Mouse (Mus musculus) Patski (cell line): ENCODE measurements around the gene Cmss1. TPM values are rescaled to one million over a fixed set of nuclear protein-coding genes. Genes with fewer than 3 reads are reported as not detected.

Experiments
- ATAC-seq: fragments of 100-300 bp; one replicate; pipeline ENCODE4 v1.8.0; 2021
- CTCF ChIA-PET: fragments of 350-600 bp; sonication (Branson Sonifier 250); formaldehyde crosslinking; loops from one replicate; lab custom pipeline; 2022; ENCODE audit warnings: inconsistent platforms; lab: Charles Lee
- POLR2A ChIA-PET: fragments of 350-600 bp; sonication (Branson Sonifier 250); formaldehyde crosslinking; loops from one replicate; lab custom pipeline; 2022; ENCODE audit warnings: antibody characterized with exemption, inconsistent platforms; lab: Charles Lee
- DNase-seq: peaks from one replicate; pipeline ENCODE4 v3.0.0-alpha.2; 2011; ENCODE audit warnings: low read depth, low spot score
- H3K27me3 ChIP-seq: fragments of 371-371 bp; one replicate; pipeline ENCODE4 v1.5.1; 2021
- CTCF ChIP-seq: fragments of 100-300 bp; IDR thresholded peaks from one replicate; pipeline ENCODE4 v1.5.1; 2021
- in situ Hi-C: fragments of 300-500 bp; cut with MboI; formaldehyde crosslinking; loops from 3 replicates; pipeline ENCODE4 v1.11.1; 2018; ENCODE audit warnings: low pct_unique_long_range_greater_than_20kb, mixed read lengths
- polyA plus RNA-seq: library from polyadenylated mRNA; unstranded; gene quantifications from one replicate; pipeline ENCODE4 v1.2.3, GENCODE M21; 2021

Cmss1 gene
- polyA plus RNA-seq, 1 experiment from 2014 or later, result 13.8 TPM

GRCm38 (mm10) chr16:57486266-57486665 lies 120.4 kb downstream of the Cmss1 start:
- DNase-seq (no peak), ATAC-seq (no peak)
- CTCF ChIA-PET, result interaction anchor here (1.2 to 1.9 kb wide), 2 partner anchors 9 to 13 kb away, joined by 4 to 5 read pairs; no protein-coding TSS in a partner anchor

GRCm38 (mm10) chr16:57485265-57485664 lies 121.4 kb downstream of the Cmss1 start:
- CTCF ChIA-PET, result interaction anchor here (1.2 kb wide), 1 partner anchor 12 kb away, joined by 4 read pairs; no protein-coding TSS in a partner anchor
- no peak for ATAC-seq

More at GRCm38 (mm10) chr16:57486266-57486665, 120.4 kb downstream of the Cmss1 start:
- in situ Hi-C loops, result no loop called here
- H3K27me3 ChIP-seq, result no peaks in the 10 kb centered on the region
- POLR2A ChIA-PET, result no interaction called here
- TF ChIP-seq CTCF, result no peak

DNA sequence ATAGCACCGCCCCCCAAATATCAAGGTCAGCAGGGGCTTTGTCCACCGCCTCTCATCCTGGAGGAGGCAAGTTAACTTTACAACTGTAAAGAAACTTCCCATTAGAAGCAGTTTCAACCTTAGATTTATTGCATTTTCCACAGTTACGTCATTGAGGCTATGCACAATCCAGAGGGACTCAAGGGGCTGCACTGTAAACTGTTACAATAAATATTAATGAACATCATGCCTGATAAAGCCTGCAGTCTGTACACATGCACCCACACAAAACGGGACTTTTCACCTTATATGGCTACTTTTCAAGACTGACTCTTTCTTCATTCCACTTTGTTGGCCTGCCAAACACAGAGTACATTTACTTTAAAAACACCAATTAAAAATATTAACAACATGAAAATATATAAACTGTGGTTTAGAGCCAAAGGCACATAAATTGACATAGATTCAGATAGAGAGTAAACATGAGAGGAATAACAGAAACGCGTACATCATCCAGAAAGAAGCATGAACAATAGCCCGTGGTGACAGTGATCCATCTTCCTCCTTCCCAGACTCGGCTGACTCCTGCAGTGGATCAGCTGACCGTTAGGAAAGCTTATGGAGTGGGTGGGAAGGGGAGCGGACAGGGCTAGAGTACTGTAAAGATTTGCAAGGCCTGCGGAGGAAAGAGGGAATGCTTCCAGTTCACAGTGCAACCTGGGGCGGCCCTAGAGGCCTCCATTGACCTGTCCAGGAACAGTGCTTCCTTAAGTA lies 122.4 kb downstream of the Cmss1 start:
- in situ Hi-C loops, result no loop called here
- POLR2A ChIA-PET, result no interaction called here
- ATAC-seq (no peak), DNase-seq (no peak)
- CTCF ChIA-PET, result no interaction called here
- H3K27me3 ChIP-seq, result no peaks in the 10 kb centered on the region
- TF ChIP-seq CTCF, result no peak

More at GRCm38 (mm10) chr16:57485265-57485664, 121.4 kb downstream of the Cmss1 start:
- DNase-seq, result no peak
- POLR2A ChIA-PET, result no interaction called here
- no peak for TF ChIP-seq CTCF
- H3K27me3 ChIP-seq, result no peaks in the 10 kb centered on the region
- in situ Hi-C loops, result no loop called here

DNA sequence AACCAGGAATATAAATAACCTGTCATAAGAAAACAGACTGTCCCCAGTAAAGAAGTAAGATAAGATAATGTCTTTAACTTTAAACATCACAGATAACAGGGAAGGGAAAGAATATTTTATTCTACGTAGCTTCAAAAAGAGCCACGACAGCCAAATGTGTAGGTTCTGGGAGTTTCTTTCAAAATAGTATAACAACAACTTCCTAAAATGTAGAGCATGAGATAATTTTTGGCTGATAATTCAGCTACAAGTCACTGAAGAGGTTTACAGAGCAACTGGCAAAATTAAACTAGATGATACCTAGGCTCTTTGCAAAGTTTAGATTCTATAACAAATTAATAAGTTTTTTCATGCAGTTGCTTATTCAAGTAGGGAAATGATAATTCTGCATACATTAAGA lies 123.2 kb downstream of the Cmss1 start:
- ATAC-seq, result no peak
- in situ Hi-C loops, result no loop called here
- H3K27me3 ChIP-seq, result no peaks in the 10 kb centered on the region
- CTCF ChIA-PET, result no interaction called here
- no peak for DNase-seq
- POLR2A ChIA-PET, result no interaction called here
- TF ChIP-seq CTCF, result no peak

DNA sequence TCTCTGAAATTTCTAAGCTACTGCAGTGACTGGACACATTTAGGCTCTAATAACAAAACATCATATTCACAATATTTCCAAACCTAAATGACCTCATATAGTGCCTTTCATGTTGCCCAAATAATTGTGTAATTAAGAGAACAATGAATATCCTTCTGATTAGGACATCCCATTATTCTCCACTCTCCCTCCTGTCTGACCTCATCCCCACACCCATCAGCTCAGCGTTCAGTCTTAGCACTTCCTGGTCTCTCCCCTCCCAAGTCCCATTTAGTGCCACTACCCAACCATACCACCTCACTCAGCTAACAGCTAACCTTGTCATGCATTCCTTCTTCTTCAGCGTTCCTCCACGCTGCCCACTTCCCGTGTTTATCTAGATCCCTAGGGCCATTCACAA lies 123.8 kb downstream of the Cmss1 start:
- no peak for DNase-seq
- CTCF ChIA-PET, result no interaction called here
- no peak for ATAC-seq
- H3K27me3 ChIP-seq, result no peaks in the 10 kb centered on the region
- TF ChIP-seq CTCF, result no peak
- POLR2A ChIA-PET, result no interaction called here
- in situ Hi-C loops, result no loop called here

DNA sequence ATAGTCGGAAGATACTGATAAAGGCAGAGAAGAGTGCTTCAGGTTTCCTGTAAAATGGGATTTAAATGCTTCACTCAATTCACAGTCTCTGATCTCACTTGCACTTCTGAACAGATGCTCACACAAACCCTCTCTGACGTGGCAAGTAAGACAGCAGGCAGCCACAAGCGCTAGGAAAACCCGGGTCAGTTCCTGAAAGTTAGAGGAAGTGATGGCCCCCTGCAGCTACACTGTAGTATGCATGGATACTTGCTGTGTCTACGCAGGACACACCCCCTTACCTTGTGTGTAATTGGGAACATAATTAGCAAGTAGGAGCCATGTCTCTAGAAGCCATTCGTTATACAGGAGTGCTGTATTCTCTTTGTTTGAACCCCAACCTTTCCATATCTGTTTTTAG lies 124.4 kb downstream of the Cmss1 start:
- POLR2A ChIA-PET, result no interaction called here
- in situ Hi-C loops, result no loop called here

GRCm38 (mm10) chr16:57479776-57480175 lies 126.9 kb downstream of the Cmss1 start:
- ChIA-PET CTCF (interaction anchor here (2.0 kb wide), 1 partner anchor 8 kb away, joined by 7 read pairs; no protein-coding TSS in a partner anchor), POLR2A (no interaction called here)
- in situ Hi-C loops, result no loop called here
- DNase-seq (no peak), ATAC-seq (no peak)
- no peaks in the 10 kb centered on the region for H3K27me3 ChIP-seq
- TF ChIP-seq CTCF, result no peak

More for the DNA sequence above, 124.4 kb downstream of the Cmss1 start:
- DNase-seq (no peak), ATAC-seq (no peak)
- CTCF ChIA-PET, result interaction anchor here (0.9 to 1.6 kb wide), 3 partner anchors 9 to 45 kb away, joined by 3 to 4 read pairs (median 3); no protein-coding TSS in a partner anchor
- no peak for TF ChIP-seq CTCF
- H3K27me3 ChIP-seq, result no peaks in the 10 kb centered on the region

GRCm38 (mm10) chr16:57478451-57478850 lies 128.2 kb downstream of the Cmss1 start:
- H3K27me3 ChIP-seq, result no peaks in the 10 kb centered on the region
- no peak for TF ChIP-seq CTCF
- in situ Hi-C loops, result no loop called here
- ChIA-PET POLR2A (no interaction called here), CTCF (interaction anchor here (1.1 kb wide), 1 partner anchor 12 kb away, joined by 3 read pairs; no protein-coding TSS in a partner anchor)
- ATAC-seq (no peak), DNase-seq (no peak)

DNA sequence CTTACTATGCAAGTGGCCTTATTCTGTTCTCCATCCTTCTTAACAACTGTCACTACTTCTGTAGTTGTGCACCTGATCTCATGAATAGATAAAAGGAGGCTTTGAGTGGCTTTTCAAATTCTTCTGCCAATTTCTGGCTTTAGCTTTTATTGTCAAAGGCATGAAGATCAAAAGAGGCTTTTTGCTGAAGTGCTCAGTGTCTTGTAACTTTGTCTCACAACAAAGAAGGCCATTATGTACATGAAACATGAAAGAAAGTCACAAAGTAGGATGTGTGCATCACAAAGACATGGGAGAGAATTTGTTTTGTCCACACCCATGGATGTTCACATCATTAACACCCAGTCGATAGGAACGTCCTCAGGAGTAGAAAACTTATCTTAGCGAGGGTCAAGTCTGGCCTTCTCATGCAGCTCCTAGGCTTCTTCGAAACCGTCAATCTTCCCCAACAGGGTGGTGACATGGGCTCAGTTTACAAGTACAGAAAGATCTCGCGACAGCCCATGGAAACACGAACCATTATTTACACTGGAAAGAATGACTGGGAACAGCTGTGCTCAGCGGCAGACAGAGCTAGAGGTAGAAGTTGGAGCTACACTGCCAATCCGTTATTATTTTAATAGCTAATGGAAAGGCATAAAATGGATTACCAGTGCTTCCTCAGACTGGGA lies 133.1 kb downstream of the Cmss1 start:
- CTCF ChIA-PET, result interaction anchor here (1.2 to 1.3 kb wide), 3 partner anchors 10 to 229 kb away, joined by 3 to 4 read pairs (median 4); no protein-coding TSS in a partner anchor
- in situ Hi-C loops, result no loop called here
- POLR2A ChIA-PET, result no interaction called here
- H3K27me3 ChIP-seq, result no peaks in the 10 kb centered on the region
- no peak for ATAC-seq
- TF ChIP-seq CTCF, result no peak
- no peak for DNase-seq

GRCm38 (mm10) chr16:57471071-57471470 lies 135.6 kb downstream of the Cmss1 start:
- ATAC-seq (no peak), DNase-seq (no peak)
- ChIA-PET POLR2A (no interaction called here), CTCF (interaction anchor here (1.1 to 1.8 kb wide), 4 partner anchors 9 to 54 kb away, joined by 3 to 7 read pairs (median 4); no protein-coding TSS in a partner anchor)
- TF ChIP-seq CTCF, result no peak
- in situ Hi-C loops, result no loop called here
- H3K27me3 ChIP-seq, result no peaks in the 10 kb centered on the region
